Mouse (Mus musculus) MEL (cell line): ENCODE results near the gene Commd8. TPM values are rescaled to one million over a fixed set of nuclear protein-coding genes. Genes with fewer than 3 reads are reported as not detected.

ENCODE experiments used
- DNase-seq: peaks from one replicate; pipeline ENCODE4 v3.0.0; 2011; ENCODE audit warnings: low read depth, low spot score
- H3K27ac ChIP-seq: 2 replicates; pipeline ENCODE4 v1.5.1; 2012; ENCODE audit warnings: low read depth, mild to moderate bottlenecking, control low read depth, low read length, moderate library complexity; ENCODE audit not compliant: control insufficient read depth
- H3K27me3 ChIP-seq, 2 experiments: fragments of 150-350 bp in 1 of 2; sonication (generic) in 1 of 2; 2 replicates each; pipeline ENCODE4 v1.6.1; 2012; ENCODE audit warnings: low read length in 2 of 2, mild to moderate bottlenecking in 2 of 2, improper control_type of control experiment in 1 of 2, moderate library complexity in 1 of 2; ENCODE audit not compliant: insufficient read depth in 2 of 2, control insufficient read depth in 1 of 2
- H3K36me3 ChIP-seq, 2 experiments: 2 replicates each; pipeline ENCODE4 v1.6.1; 2012 to 2014; ENCODE audit warnings: low read length in 2 of 2, improper control_type of control experiment in 1 of 2, inconsistent platforms in 1 of 2, mild to moderate bottlenecking in 1 of 2; ENCODE audit not compliant: insufficient read depth in 2 of 2, control insufficient read depth in 1 of 2
- H3K4me1 ChIP-seq, 2 experiments: fragments of 150-350 bp in 1 of 2; sonication (generic) in 1 of 2; 2 replicates each; pipeline ENCODE4 v1.6.1; 2012; ENCODE audit warnings: low read length in 2 of 2, improper control_type of control experiment in 1 of 2, mild to moderate bottlenecking in 1 of 2; ENCODE audit not compliant: insufficient read depth in 2 of 2, control insufficient read depth in 1 of 2
- H3K4me3 ChIP-seq, 2 experiments: fragments of 150-350 bp in 1 of 2; sonication (generic) in 1 of 2; 2 replicates each; pipeline ENCODE4 v1.5.1; 2012; ENCODE audit warnings: low read depth in 2 of 2, low read length in 2 of 2, mild to moderate bottlenecking in 2 of 2, moderate library complexity in 2 of 2, control low read depth in 1 of 2, improper control_type of control experiment in 1 of 2; ENCODE audit not compliant: control insufficient read depth in 1 of 2, insufficient read depth in 1 of 2
- H3K79me2 ChIP-seq: 2 replicates; pipeline ENCODE4 v1.6.1; 2012; ENCODE audit warnings: mild to moderate bottlenecking, low read length, moderate library complexity; ENCODE audit not compliant: control insufficient read depth, poor library complexity, insufficient read depth
- H3K9ac ChIP-seq: 2 replicates; pipeline ENCODE4 v1.6.1; 2012; ENCODE audit warnings: low read depth, mild to moderate bottlenecking, control low read depth, low read length, moderate library complexity; ENCODE audit not compliant: control insufficient read depth, poor library complexity, severe bottlenecking
- H3K9me3 ChIP-seq: fragments of 150-350 bp; sonication (generic); replicated peaks from 2 replicates; pipeline ENCODE4 v1.6.1; 2012; ENCODE audit warnings: mild to moderate bottlenecking, low read length, improper control_type of control experiment, moderate library complexity; ENCODE audit not compliant: insufficient read depth
- BHLHE40 ChIP-seq: IDR thresholded peaks from 2 replicates; pipeline ENCODE4 v1.6.1; 2012; ENCODE audit warnings: low read depth, mild to moderate bottlenecking, inconsistent platforms, low read length, improper control_type of control experiment, borderline replicate concordance
- CHD1 ChIP-seq: IDR thresholded peaks from 2 replicates; pipeline ENCODE4 v1.6.1; 2012; ENCODE audit warnings: low read depth, mild to moderate bottlenecking, inconsistent platforms, low read length, improper control_type of control experiment
- ELF1 ChIP-seq: IDR thresholded peaks from 2 replicates; pipeline ENCODE4 v1.6.1; 2014; ENCODE audit warnings: low read depth, mild to moderate bottlenecking, inconsistent platforms, low read length, improper control_type of control experiment, moderate library complexity
- EP300 ChIP-seq, 2 experiments: IDR thresholded peaks; 2 replicates each; pipeline ENCODE4 v1.6.1; 2011; ENCODE audit warnings: improper control_type of control experiment in 2 of 2, low read length in 2 of 2, low read depth in 1 of 2, mild to moderate bottlenecking in 1 of 2
- GABPA ChIP-seq: IDR thresholded peaks from 2 replicates; pipeline ENCODE4 v1.6.1; 2012; ENCODE audit warnings: low read depth, mild to moderate bottlenecking, inconsistent platforms, low read length, improper control_type of control experiment, moderate library complexity
- GATA1 ChIP-seq: IDR thresholded peaks from 2 replicates; pipeline ENCODE4 v1.6.1; 2011; ENCODE audit warnings: low read depth, low read length, improper control_type of control experiment
- KAT2A ChIP-seq: conservative IDR thresholded peaks from 2 replicates; pipeline ENCODE4 v1.6.1; 2012; ENCODE audit warnings: low read depth, low read length, improper control_type of control experiment, inconsistent platforms
- MAFK ChIP-seq: IDR thresholded peaks from 2 replicates; pipeline ENCODE4 v1.6.1; 2011; ENCODE audit warnings: low read depth, mild to moderate bottlenecking, low read length, improper control_type of control experiment, borderline replicate concordance
- MAX ChIP-seq: IDR thresholded peaks from 2 replicates; pipeline ENCODE4 v1.6.1; 2011; ENCODE audit warnings: low read length, improper control_type of control experiment
- MAZ ChIP-seq: IDR thresholded peaks from 2 replicates; pipeline ENCODE4 v1.6.1; 2012; ENCODE audit warnings: low read depth, mild to moderate bottlenecking, inconsistent platforms, low read length, improper control_type of control experiment
- MEF2A ChIP-seq: IDR thresholded peaks from 2 replicates; pipeline ENCODE4 v1.6.1; 2014; ENCODE audit warnings: low read depth, mild to moderate bottlenecking, inconsistent platforms, low read length, improper control_type of control experiment; ENCODE audit not compliant: poor library complexity, insufficient replicate concordance, severe bottlenecking; ENCODE audit errors: extremely low read depth
- MXI1 ChIP-seq: IDR thresholded peaks from 2 replicates; pipeline ENCODE4 v1.6.1; 2011; ENCODE audit warnings: mild to moderate bottlenecking, low read depth, low read length, improper control_type of control experiment
- MYB ChIP-seq: IDR thresholded peaks from 2 replicates; pipeline ENCODE4 v1.6.1; 2011; ENCODE audit warnings: mild to moderate bottlenecking, low read depth, low read length, improper control_type of control experiment
- MYC ChIP-seq: IDR thresholded peaks from 2 replicates; pipeline ENCODE4 v1.6.1; 2011; ENCODE audit warnings: low read depth, mild to moderate bottlenecking, low read length, improper control_type of control experiment, moderate library complexity
- POLR2A ChIP-seq, 2 experiments: IDR thresholded peaks; 2 replicates each; pipeline ENCODE4 v1.6.1; 2011 to 2012; ENCODE audit warnings: low read length in 2 of 2, mild to moderate bottlenecking in 2 of 2, control low read depth in 1 of 2, improper control_type of control experiment in 1 of 2, low read depth in 1 of 2, moderate library complexity in 1 of 2; ENCODE audit not compliant: control insufficient read depth in 1 of 2, insufficient read depth in 1 of 2, poor library complexity in 1 of 2
- POLR2AphosphoS5 ChIP-seq: IDR thresholded peaks from 2 replicates; pipeline ENCODE4 v1.6.1; 2012; ENCODE audit warnings: low read depth, borderline replicate concordance, mild to moderate bottlenecking, inconsistent platforms, low read length, moderate library complexity, mixed read lengths
- RAD21 ChIP-seq: IDR thresholded peaks from 2 replicates; pipeline ENCODE4 v1.6.1; 2011; ENCODE audit warnings: mild to moderate bottlenecking, low read depth, low read length, improper control_type of control experiment
- RCOR1 ChIP-seq: IDR thresholded peaks from 2 replicates; pipeline ENCODE4 v1.6.1; 2012; ENCODE audit warnings: low read depth, mild to moderate bottlenecking, inconsistent platforms, low read length, improper control_type of control experiment
- SIN3A ChIP-seq: IDR thresholded peaks from 2 replicates; pipeline ENCODE4 v1.6.1; 2012; ENCODE audit warnings: low read length, improper control_type of control experiment, inconsistent platforms
- TAL1 ChIP-seq: IDR thresholded peaks from 2 replicates; pipeline ENCODE4 v1.6.1; 2012; ENCODE audit warnings: mild to moderate bottlenecking, inconsistent platforms, low read length, moderate library complexity, mixed read lengths
- TCF12 ChIP-seq: IDR thresholded peaks from 2 replicates; pipeline ENCODE4 v1.6.1; 2014; ENCODE audit warnings: low read depth, mild to moderate bottlenecking, inconsistent platforms, low read length, improper control_type of control experiment, moderate library complexity
- UBTF ChIP-seq: IDR thresholded peaks from 2 replicates; pipeline ENCODE4 v1.6.1; 2012; ENCODE audit warnings: low read depth, mild to moderate bottlenecking, inconsistent platforms, low read length, improper control_type of control experiment, moderate library complexity, borderline replicate concordance; ENCODE audit not compliant: insufficient read depth
- ZKSCAN1 ChIP-seq: IDR thresholded peaks from 2 replicates; pipeline ENCODE4 v1.6.1; 2012; ENCODE audit warnings: low read depth, mild to moderate bottlenecking, inconsistent platforms, low read length, improper control_type of control experiment, moderate library complexity
- ZMIZ1 ChIP-seq: IDR thresholded peaks from 2 replicates; pipeline ENCODE4 v1.6.1; 2012; ENCODE audit warnings: low read depth, mild to moderate bottlenecking, inconsistent platforms, low read length, improper control_type of control experiment, moderate library complexity
- ZNF384 ChIP-seq: IDR thresholded peaks from 2 replicates; pipeline ENCODE4 v1.6.1; 2012; ENCODE audit warnings: low read depth, mild to moderate bottlenecking, inconsistent platforms, low read length, improper control_type of control experiment
- polyA plus RNA-seq, 2 experiments: library from polyadenylated mRNA; stranded (reverse) in 1 of 2; unstranded in 1 of 2; fragments of >175 nt in 1 of 2; fragments of >200 nt in 1 of 2; gene quantifications; 2 replicates each; pipeline versions ENCODE4 v1.2.1 to v1.2.4; 2012; ENCODE audit warnings: low replicate concordance in 2 of 2, low read depth in 1 of 2; ENCODE audit not compliant: insufficient read length in 2 of 2, insufficient read depth in 1 of 2, missing spikeins in 1 of 2
- total RNA-seq: library from RNA; depleted of rRNA; stranded (reverse); fragments of 300-350 nt; gene quantifications from 2 replicates; pipeline ENCODE4 v1.2.3, GENCODE M21; 2012

Gene Commd8
- total and polyA plus RNA-seq, 3 experiments, result 33.5 to 45.6 TPM; not detected in 1

GRCm38 (mm10) chr5:72203028-72203733 lies 35.2 kb upstream of the Commd8 start (continued):
- peak; percentile 77 to 90 for TF ChIP-seq POLR2A (IDR thresholded peaks at IDR 0.05; ENCODE audit: control insufficient read depth in 1 of 2, insufficient read depth in 1 of 2, low read depth in 1 of 2, low read length in 2 of 2, poor library complexity in 1 of 2)
- TF ChIP-seq BHLHE40, result peak; percentile 41; the same call in 1 of the 2 replicates
- TF ChIP-seq GATA1, result no peak
- no peak for TF ChIP-seq TAL1
- TF ChIP-seq, all 39 proteins: peak for 14

DNA sequence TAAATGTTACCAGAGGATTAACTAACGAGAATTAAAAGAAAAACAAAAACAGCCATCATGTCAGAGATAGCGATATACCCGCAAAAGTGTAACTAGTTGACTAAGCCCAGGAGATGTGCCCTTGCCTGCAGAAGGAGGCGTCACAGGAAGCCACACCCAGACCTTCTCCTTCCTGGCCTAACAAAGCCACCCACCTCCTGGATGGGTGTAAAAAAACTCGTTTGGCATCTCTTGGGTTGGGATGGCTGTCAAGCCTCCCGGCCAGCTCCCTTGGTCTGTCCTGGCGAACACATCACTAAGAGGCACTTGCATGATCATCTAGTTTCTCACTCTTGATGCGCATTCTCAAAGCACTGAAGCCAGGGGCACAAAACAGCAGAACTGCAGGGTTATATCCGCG lies 34.0 kb upstream of the Commd8 start:
- peak; percentile 15; the same call in 1 of the 2 replicates for TF ChIP-seq CHD1
- no peak for TF ChIP-seq ELF1
- peak; percentile 41 for TF ChIP-seq SIN3A
- peak; percentile 77 for TF ChIP-seq ZNF384
- no peak for TF ChIP-seq GATA1
- TF ChIP-seq ZKSCAN1, result no peak
- no peak for TF ChIP-seq EP300 (IDR thresholded peaks at IDR 0.05; ENCODE audit: low read depth in 1 of 2, low read length in 2 of 2)
- no peak for TF ChIP-seq MAX
- TF ChIP-seq POLR2AphosphoS5, result no peak
- TF ChIP-seq BHLHE40, result no peak
- TF ChIP-seq MAFK, result no peak
- TF ChIP-seq MXI1, result peak; percentile 18; the same call in 1 of the 2 replicates
- no peak for TF ChIP-seq KAT2A
- TF ChIP-seq POLR2A (IDR thresholded peaks at IDR 0.05; ENCODE audit: control insufficient read depth in 1 of 2, insufficient read depth in 1 of 2, low read depth in 1 of 2, low read length in 2 of 2, poor library complexity in 1 of 2), result peak; percentile 29 to 51; a peak in 2 of 4 replicates
- TF ChIP-seq GABPA, result no peak
- peak; percentile 86 for DNase-seq
- H3K79me2 ChIP-seq, result peaks cover 4% of the 10 kb centered on the region; the same call in 1 of the 2 replicates
- no peaks in the 10 kb centered on the region for H3K9me3 ChIP-seq
- peak overlapping the region; percentile 78 to 86 for H3K4me3 ChIP-seq
- peak overlapping the region; percentile 71 for H3K9ac ChIP-seq
- H3K36me3 ChIP-seq, result peaks cover 0 to 13% of the 10 kb centered on the region in 2 experiments; a peak in 2 of 4 replicates
- peak overlapping the region; percentile 90 for H3K27ac ChIP-seq
- no peaks in the 10 kb centered on the region for H3K27me3 ChIP-seq
- peaks cover 6 to 10% of the 10 kb centered on the region in 2 experiments for H3K4me1 ChIP-seq

DNA sequence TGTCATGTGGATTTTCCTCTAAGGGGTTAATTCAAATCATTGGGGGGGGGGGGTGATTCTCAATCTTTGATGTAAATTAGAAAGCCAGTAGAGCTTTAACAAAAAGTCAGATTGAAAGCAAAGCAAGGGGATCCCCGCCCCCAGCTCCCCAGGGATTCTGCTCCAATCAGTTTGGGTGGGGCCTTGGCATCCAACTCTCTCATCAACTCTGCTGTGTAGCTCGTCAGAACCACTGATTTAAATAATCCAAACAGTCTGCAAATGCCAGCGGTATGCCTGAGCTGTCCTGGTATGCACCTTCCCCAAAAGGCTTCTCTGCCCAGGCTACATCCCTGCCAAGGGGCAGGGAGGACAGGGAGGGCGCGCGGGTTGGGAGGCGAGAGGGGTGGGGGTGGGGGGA lies 33.6 kb upstream of the Commd8 start:
- Histone ChIP-seq H3K36me3 (peaks cover 0 to 13% of the 10 kb centered on the region in 2 experiments; a peak in 2 of 4 replicates), H3K9ac (peak overlapping the region; percentile 39), H3K4me1 (peaks cover 6 to 10% of the 10 kb centered on the region in 2 experiments), H3K27ac (no peak overlapping the region), H3K27me3 (no peaks in the 10 kb centered on the region), H3K79me2 (peaks cover 4% of the 10 kb centered on the region; the same call in 1 of the 2 replicates), H3K9me3 (no peaks in the 10 kb centered on the region), H3K4me3 (peak overlapping the region; percentile 78 to 86)
- no peak for DNase-seq
- TF ChIP-seq TCF12 (no peak), MAZ (0 out of 2 replicates have a peak, but pooled peaks have one; percentile 34), UBTF (no peak), ZMIZ1 (no peak), RAD21 (no peak), KAT2A (no peak), MYC (no peak), MXI1 (0 out of 2 replicates have a peak, but pooled peaks have one; percentile 7), POLR2A (IDR thresholded peaks at IDR 0.05; ENCODE audit: control insufficient read depth in 1 of 2, insufficient read depth in 1 of 2, low read depth in 1 of 2, low read length in 2 of 2, poor library complexity in 1 of 2) (no peak), RCOR1 (0 out of 2 replicates have a peak, but pooled peaks have one; percentile 17), MEF2A (no peak), MAFK (no peak), MYB (no peak)
